Mouse (Mus musculus) neural tube, embryonic 14.5 days (tissue): ENCODE data around the gene Stambpl1. TPM values are rescaled to one million over a fixed set of nuclear protein-coding genes. Genes with fewer than 3 reads are reported as not detected.

Experiments
- ATAC-seq: fragments of 200-750 bp; cut with Nextera tagmentation; 2 replicates; pipeline ENCODE4 v1.8.0; 2017; ENCODE audit warnings: low read depth, mild to moderate bottlenecking, moderate TSS enrichment, moderate library complexity
- H3K27ac ChIP-seq: fragments of 300-500 bp; sonication (generic); 2 replicates; pipeline ENCODE4 v1.5.1; 2014; ENCODE audit warnings: low read depth, mild to moderate bottlenecking, control low read depth, low read length, moderate library complexity, mixed read lengths
- H3K27me3 ChIP-seq: fragments of 300-500 bp; sonication (generic); 2 replicates; pipeline ENCODE4 v1.6.1; 2014; ENCODE audit warnings: low read length; ENCODE audit not compliant: control insufficient read depth, insufficient read depth
- H3K36me3 ChIP-seq: fragments of 300-500 bp; sonication (generic); 2 replicates; pipeline ENCODE4 v1.6.1; 2014; ENCODE audit warnings: low read length, mixed read lengths; ENCODE audit not compliant: control insufficient read depth, insufficient read depth
- H3K4me1 ChIP-seq: fragments of 300-500 bp; sonication (generic); 2 replicates; pipeline ENCODE4 v1.6.1; 2014; ENCODE audit warnings: low read length; ENCODE audit not compliant: control insufficient read depth, insufficient read depth
- H3K4me2 ChIP-seq: fragments of 300-500 bp; sonication (generic); 2 replicates; pipeline ENCODE4 v1.6.1; 2014; ENCODE audit warnings: mild to moderate bottlenecking, low read depth, low read length, control low read depth
- H3K4me3 ChIP-seq: fragments of 300-500 bp; sonication (generic); 2 replicates; pipeline ENCODE4 v1.5.1; 2014; ENCODE audit warnings: low read depth, low read length, control low read depth, mixed read lengths
- H3K9ac ChIP-seq: fragments of 300-500 bp; sonication (generic); replicated peaks from 2 replicates; pipeline ENCODE4 v1.6.1; 2014; ENCODE audit warnings: low read depth, mild to moderate bottlenecking, control low read depth, low read length, mixed read lengths
- H3K9me3 ChIP-seq: fragments of 300-500 bp; sonication (generic); 2 replicates; pipeline ENCODE4 v1.6.1; 2016; ENCODE audit warnings: low read length; ENCODE audit not compliant: control insufficient read depth
- WGBS: fragments of 180-500 bp; shearing (Covaris S2); extraction: QIAGEN DNeasy Blood & Tissue Kit; methylation state at CpG from one replicate; pipeline ENCODE4 v1.1.7; 2014; 5-methylcytosine and 5-hydroxymethylcytosine counted together
- polyA plus RNA-seq: library from polyadenylated mRNA; unstranded; fragments of >200 nt; fragmentation: Nextera tagmentation; extraction: Ambion mirVana; gene quantifications from 2 replicates; pipeline ENCODE4 v1.2.1, GENCODE M21; 2014

Stambpl1 gene
- polyA plus RNA-seq, 1 experiment from 2014 or later: 25.7 TPM

DNA sequence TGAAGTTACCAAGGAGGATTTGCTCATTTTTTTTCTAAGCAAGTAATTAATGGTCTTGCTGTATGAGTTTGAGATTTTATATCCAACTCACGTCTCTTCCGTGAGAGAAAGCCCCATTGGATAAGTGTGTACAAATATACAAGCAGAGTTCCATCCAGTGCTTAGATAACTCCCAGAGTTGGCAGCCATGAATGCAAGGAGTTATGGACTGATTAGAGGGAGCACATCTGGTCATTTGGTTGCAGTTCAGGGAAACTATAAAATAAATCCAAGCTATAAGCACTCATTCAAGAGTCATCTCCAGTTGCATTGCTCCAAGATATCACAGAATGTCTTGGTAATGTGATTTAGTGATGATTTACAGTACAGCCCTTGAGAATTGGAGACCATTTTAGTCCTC lies 64.9 kb downstream of the Stambpl1 start:
- Histone ChIP-seq H3K9me3 (no peaks in the 10 kb centered on the region), H3K4me2 (no peak overlapping the region), H3K4me3 (no peak overlapping the region), H3K27me3 (no peaks in the 10 kb centered on the region), H3K9ac (no peak overlapping the region), H3K4me1 (no peaks in the 10 kb centered on the region), H3K27ac (no peak overlapping the region), H3K36me3 (no peaks in the 10 kb centered on the region)
- 89% methylated on average over 2 of the region's 2 CpGs for WGBS
- no peak for ATAC-seq

DNA sequence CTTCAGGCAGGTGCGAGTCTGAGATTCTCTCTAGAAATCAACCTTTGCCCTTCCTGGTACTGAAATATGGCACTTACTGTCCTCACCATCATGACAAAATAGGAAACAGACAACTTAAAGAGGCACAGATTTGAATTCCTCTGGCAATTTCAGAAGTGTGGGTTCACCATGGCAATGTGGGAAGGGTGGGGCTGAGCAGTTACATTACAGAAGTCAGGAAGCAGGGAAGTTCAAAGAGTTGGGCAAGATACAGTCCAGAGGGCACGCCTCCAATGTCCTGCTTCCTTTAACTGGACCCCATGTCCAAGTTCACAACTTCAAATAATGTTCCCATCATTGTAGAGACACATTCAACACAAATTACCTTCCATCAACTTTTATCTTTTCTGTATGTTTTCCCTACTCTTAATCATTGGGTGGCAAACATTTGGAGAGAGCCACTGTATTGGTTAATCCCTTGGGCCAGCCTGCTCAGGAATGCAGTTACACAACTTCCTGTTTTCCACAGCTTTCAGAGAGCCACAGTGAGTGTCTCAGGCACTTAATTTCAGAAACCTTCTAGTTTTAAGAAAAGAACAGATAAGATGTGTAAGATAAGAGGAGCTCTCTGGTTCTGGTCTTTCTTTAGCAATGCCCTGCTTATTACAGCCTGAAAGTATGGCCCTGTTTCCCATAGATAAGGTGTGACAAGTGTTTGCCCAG lies 70.4 kb downstream of the Stambpl1 start:
- no peak overlapping the region for H3K27ac ChIP-seq
- H3K9ac ChIP-seq: no peak overlapping the region
- H3K9me3 ChIP-seq: no peaks in the 10 kb centered on the region
- H3K27me3 ChIP-seq: no peaks in the 10 kb centered on the region
- H3K36me3 ChIP-seq: no peaks in the 10 kb centered on the region
- no peak overlapping the region for H3K4me2 ChIP-seq
- no peaks in the 10 kb centered on the region for H3K4me1 ChIP-seq
- no peak overlapping the region for H3K4me3 ChIP-seq
- WGBS: 88% methylated on average over 2 of the region's 2 CpGs
- no peak for ATAC-seq

DNA sequence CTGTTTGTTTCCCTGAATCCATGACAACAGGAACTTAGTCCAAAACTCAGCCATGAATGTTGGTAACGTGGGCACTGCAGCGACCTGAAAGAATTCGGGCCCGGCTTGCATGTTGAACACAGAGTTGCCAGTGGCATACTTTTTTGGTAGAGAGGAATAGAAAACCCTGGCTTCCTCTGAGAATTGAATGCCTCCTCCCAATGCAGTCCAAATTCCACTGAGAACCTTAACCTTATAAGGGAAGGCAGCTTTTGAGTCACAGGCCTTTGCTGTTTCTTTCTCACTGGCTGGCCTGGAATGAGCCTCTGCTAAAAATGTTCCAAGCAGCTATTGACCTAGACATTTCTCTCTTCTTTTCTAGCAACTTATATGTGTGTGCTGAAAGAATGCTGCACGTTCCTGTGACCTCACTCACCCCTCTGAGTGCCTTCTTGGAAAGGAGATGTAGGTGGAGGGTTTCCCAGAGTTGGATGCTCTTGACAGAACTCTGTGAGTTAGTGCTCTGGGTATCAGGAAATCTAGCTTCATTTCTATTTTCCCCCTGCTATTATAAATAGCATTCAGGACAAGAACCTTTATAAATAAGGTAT lies 73.7 kb downstream of the Stambpl1 start:
- Histone ChIP-seq H3K36me3 (no peaks in the 10 kb centered on the region), H3K27me3 (no peaks in the 10 kb centered on the region), H3K9ac (no peak overlapping the region), H3K27ac (no peak overlapping the region), H3K4me1 (no peaks in the 10 kb centered on the region), H3K9me3 (no peaks in the 10 kb centered on the region), H3K4me2 (no peak overlapping the region), H3K4me3 (no peak overlapping the region)
- 69% methylated on average over 5 of the region's 5 CpGs for WGBS
- ATAC-seq: no peak

DNA sequence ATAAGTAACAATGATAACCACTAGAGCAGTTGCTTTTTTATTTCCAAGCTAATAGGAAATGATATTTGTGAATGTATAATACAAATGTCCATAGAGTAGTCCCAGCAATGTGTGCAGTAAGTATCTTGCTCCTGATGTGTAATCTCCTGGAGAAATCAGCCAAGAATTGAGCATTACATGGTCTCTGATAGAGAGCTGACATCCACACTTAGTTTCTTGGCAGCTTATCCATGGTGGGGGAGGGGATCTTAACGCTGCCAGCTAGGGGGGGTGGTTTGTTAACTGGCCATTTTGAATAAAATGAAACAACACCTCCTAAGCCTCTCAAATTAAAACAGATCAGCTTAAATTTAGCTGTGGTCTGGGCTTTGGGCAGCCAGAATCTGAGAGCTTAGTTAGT lies 77.0 kb downstream of the Stambpl1 start:
- Histone ChIP-seq H3K9ac (no peak overlapping the region), H3K4me2 (no peak overlapping the region), H3K4me1 (no peaks in the 10 kb centered on the region), H3K27me3 (no peaks in the 10 kb centered on the region), H3K27ac (no peak overlapping the region), H3K4me3 (no peak overlapping the region), H3K36me3 (no peaks in the 10 kb centered on the region), H3K9me3 (no peaks in the 10 kb centered on the region)
- no peak for ATAC-seq
- WGBS: 53% methylated on average over 1 of the region's 1 CpGs

DNA sequence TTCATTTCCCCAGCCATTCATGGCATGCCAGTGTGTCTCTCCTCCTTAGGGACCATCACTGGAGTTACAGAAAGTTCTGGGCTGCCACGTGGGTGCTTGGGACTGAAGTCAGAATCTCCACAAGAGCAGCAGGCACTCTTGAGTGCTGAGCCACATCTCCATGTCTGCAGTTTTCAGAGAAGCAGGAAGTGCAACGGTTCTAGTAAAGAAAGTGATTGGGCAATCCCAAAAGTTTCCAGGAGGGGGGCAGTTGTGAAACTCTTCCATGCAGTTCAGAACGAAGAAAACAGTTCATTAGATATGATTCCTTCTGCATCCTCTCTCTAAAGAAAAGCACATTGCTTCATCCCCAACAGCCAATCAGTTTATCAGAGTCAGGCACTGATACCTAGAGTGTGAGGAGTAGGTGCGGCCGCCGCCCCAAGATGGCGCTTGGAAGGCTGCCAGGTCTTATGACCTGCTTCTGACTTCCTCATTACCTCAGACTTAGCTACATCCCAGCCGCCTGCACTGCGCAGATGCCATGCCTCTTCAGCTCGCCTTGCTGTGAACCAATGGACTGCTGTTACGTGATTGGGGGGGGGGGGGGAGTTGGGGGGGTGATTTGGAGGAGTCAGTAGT lies 78.2 kb downstream of the Stambpl1 start:
- no peak overlapping the region for H3K27ac ChIP-seq

DNA sequence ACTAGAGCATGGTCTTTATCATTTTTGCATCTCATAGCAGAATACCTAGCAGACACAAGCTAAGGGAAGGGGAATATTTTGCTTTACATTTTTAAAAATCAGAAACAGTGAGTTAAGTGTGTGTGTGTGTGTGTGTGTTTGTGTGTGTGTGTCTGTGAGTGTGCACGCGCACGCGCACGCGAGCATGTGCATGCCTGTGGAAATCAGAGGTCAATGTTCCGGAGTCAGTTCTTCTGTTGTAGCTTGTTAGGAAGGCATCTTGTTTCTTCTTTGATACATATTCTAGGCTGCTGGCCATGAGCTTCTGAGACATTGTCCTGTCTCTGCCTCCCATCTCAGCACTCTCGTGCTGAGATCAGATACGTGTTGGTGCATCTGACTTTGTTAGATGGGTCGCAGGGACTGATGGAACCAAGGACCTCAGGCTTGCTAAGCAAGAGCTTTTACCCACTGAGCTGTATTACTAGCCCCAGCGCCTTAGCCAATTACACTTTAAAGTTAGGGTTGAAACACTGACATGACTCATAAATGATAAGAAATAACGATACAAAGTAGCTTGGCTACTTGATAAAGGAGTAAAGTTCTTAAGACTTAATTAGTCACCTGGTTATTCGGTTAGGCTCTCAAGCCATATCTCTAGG lies 78.9 kb downstream of the Stambpl1 start:
- no peak for ATAC-seq
- Histone ChIP-seq H3K9ac (no peak overlapping the region), H3K9me3 (no peaks in the 10 kb centered on the region), H3K4me2 (no peak overlapping the region), H3K36me3 (no peaks in the 10 kb centered on the region), H3K4me1 (no peaks in the 10 kb centered on the region), H3K27me3 (no peaks in the 10 kb centered on the region), H3K27ac (no peak overlapping the region), H3K4me3 (no peak overlapping the region)
- WGBS: 96% methylated on average over 13 of the region's 13 CpGs

More for the DNA sequence above, 78.2 kb downstream of the Stambpl1 start:
- 90% methylated on average over 11 of the region's 11 CpGs for WGBS
- no peak overlapping the region for H3K4me2 ChIP-seq
- H3K36me3 ChIP-seq: no peaks in the 10 kb centered on the region
- H3K4me1 ChIP-seq: no peaks in the 10 kb centered on the region
- no peaks in the 10 kb centered on the region for H3K27me3 ChIP-seq
- H3K9ac ChIP-seq: no peak overlapping the region
- no peak overlapping the region for H3K4me3 ChIP-seq
- H3K9me3 ChIP-seq: no peaks in the 10 kb centered on the region
- ATAC-seq: no peak

DNA sequence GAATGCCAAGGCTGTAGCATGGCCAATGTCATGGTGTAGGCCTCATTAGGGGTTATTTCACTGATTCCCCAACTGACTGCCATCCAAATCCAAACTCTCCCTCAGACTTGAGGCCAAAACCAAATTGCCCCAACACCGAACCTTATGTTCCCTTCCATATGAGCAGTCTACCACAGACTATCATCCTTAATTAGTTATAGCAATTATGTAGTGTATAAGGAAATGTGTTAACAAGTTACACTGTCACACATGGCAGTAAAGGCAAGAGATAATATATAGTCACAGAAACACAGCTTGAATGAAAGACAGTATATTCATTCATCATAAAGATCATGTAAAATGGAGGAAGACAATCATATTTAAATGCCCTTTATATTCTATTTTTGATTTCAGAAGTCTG lies 81.0 kb downstream of the Stambpl1 start:
- no peak for ATAC-seq
- H3K9me3 ChIP-seq: no peaks in the 10 kb centered on the region
- 94% methylated on average over 1 of the region's 1 CpGs for WGBS

DNA sequence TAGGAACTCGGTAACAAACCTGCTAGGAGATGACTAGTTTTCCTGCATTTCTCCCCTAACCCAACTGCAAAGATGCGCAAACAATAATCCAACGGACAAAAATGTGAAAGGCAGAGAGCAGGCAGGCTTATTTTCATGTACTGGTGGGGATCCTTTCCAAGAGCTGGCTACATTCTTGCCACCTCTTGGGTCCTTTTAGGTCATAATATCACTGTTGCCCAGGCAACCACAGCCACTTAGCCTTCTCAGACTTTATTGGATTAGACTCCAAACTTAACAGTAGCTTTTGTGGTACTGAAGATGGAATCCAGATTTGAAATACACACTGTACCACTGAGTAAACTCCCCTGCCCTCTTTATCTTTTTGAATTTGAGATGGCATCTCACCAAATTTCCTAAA lies 86.0 kb downstream of the Stambpl1 start:
- no peak overlapping the region for H3K4me3 ChIP-seq
- H3K36me3 ChIP-seq: no peaks in the 10 kb centered on the region
- no peak overlapping the region for H3K27ac ChIP-seq
- H3K9ac ChIP-seq: no peak overlapping the region
- H3K4me1 ChIP-seq: no peaks in the 10 kb centered on the region
- no peaks in the 10 kb centered on the region for H3K27me3 ChIP-seq
- ATAC-seq: no peak
- 89% methylated on average over 3 of the region's 3 CpGs for WGBS
- no peaks in the 10 kb centered on the region for H3K9me3 ChIP-seq
- H3K4me2 ChIP-seq: no peak overlapping the region

More for the DNA sequence above, 81.0 kb downstream of the Stambpl1 start:
- Histone ChIP-seq H3K9ac (no peak overlapping the region), H3K4me3 (no peak overlapping the region), H3K4me1 (no peaks in the 10 kb centered on the region), H3K27me3 (no peaks in the 10 kb centered on the region), H3K4me2 (no peak overlapping the region), H3K36me3 (no peaks in the 10 kb centered on the region), H3K27ac (no peak overlapping the region)

DNA sequence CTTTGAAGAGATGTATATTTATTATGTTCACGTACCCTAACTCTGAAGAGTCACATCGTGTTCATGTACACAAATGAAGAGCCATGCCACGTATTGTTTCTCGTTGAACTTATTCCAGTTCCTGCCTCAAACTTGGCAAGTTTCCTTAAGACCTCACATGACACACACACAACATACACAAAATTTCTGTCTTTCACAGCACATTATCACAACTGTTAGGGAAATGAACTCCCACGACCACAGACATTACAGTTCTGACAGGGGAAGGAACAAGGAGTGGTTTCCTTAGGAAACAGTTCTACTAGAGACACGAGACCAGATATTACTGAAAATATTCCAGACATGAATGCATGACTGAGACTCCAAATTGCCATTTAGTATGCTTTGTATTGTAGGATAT lies 91.6 kb downstream of the Stambpl1 start:
- Histone ChIP-seq H3K4me2 (no peak overlapping the region), H3K4me3 (no peak overlapping the region), H3K4me1 (no peaks in the 10 kb centered on the region), H3K9me3 (no peaks in the 10 kb centered on the region), H3K36me3 (no peaks in the 10 kb centered on the region), H3K27me3 (no peaks in the 10 kb centered on the region), H3K27ac (no peak overlapping the region), H3K9ac (no peak overlapping the region)
- WGBS: 84% methylated on average over 6 of the region's 6 CpGs
- ATAC-seq: no peak
